Mouse (Mus musculus) liver, adult 2 months (tissue): Measurements from ENCODE around the gene Gm10401. TPM values are rescaled to one million over a fixed set of nuclear protein-coding genes. Genes with fewer than 3 reads are reported as not detected.

Source experiments
- DNase-seq: peaks from one replicate; pipeline ENCODE4 v3.0.0-alpha.2; 2011; ENCODE audit warnings: low read depth, low spot score; ENCODE audit errors: extremely low read depth
- H3K27ac ChIP-seq: fragments of 200-500 bp; replicated peaks from 2 replicates; pipeline ENCODE4 v1.5.1; 2012; ENCODE audit warnings: low read depth, mild to moderate bottlenecking, control low read depth, inconsistent platforms, low read length; ENCODE audit not compliant: insufficient read depth
- H3K27me3 ChIP-seq: fragments of 200-500 bp; 2 replicates; pipeline ENCODE4 v1.6.1; 2012; ENCODE audit warnings: mild to moderate bottlenecking, moderate library complexity, low read length, inconsistent platforms; ENCODE audit not compliant: control insufficient read depth, insufficient read depth
- H3K36me3 ChIP-seq: fragments of 200-500 bp; 2 replicates; pipeline ENCODE4 v1.6.1; 2012; ENCODE audit warnings: low read length, inconsistent platforms; ENCODE audit not compliant: control insufficient read depth, insufficient read depth
- H3K4me1 ChIP-seq: fragments of 200-500 bp; 2 replicates; pipeline ENCODE4 v1.6.1; 2011; ENCODE audit warnings: low read length; ENCODE audit not compliant: control insufficient read depth, insufficient read depth
- H3K4me3 ChIP-seq: fragments of 200-500 bp; 2 replicates; pipeline ENCODE4 v1.5.1; 2011; ENCODE audit warnings: low read depth, mild to moderate bottlenecking, control low read depth, low read length, moderate library complexity; ENCODE audit not compliant: insufficient read depth
- H3K79me2 ChIP-seq: fragments of 200-500 bp; 2 replicates; pipeline ENCODE4 v1.6.1; 2012; ENCODE audit warnings: inconsistent platforms, mild to moderate bottlenecking, low read length, moderate library complexity; ENCODE audit not compliant: control insufficient read depth, insufficient read depth
- H3K9ac ChIP-seq: fragments of 200-500 bp; 2 replicates; pipeline ENCODE4 v1.6.1; 2012; ENCODE audit warnings: low read depth, mild to moderate bottlenecking, control low read depth, inconsistent platforms, low read length
- CTCF ChIP-seq: fragments of 200-500 bp; IDR thresholded peaks from 2 replicates; pipeline ENCODE4 v1.5.1; 2011; ENCODE audit warnings: low read depth, low read length, control low read depth
- POLR2A ChIP-seq: fragments of 200-500 bp; IDR thresholded peaks from 2 replicates; pipeline ENCODE4 v1.6.1; 2011; ENCODE audit warnings: low read length, control low read depth; ENCODE audit not compliant: insufficient read depth; ENCODE audit errors: extremely low read depth
- WGBS: fragments of 180-500 bp; shearing (Covaris S2); methylation state at CpG from one replicate; pipeline ENCODE4 v1.1.7; 2018; 5-methylcytosine and 5-hydroxymethylcytosine counted together
- polyA plus RNA-seq: library from polyadenylated mRNA; depleted of rRNA; stranded (reverse); fragments of >200 nt; gene quantifications from 2 replicates; pipeline ENCODE4 v1.2.3, GENCODE M21; 2012
- total RNA-seq: library from RNA; depleted of rRNA; stranded (reverse); fragments of >200 nt; gene quantifications from 2 replicates; pipeline ENCODE4 v1.2.3, GENCODE M21; 2014

Gene Gm10401
- total and polyA plus RNA-seq, 2 experiments: 0.17 TPM; not detected in 1

- TF ChIP-seq CTCF (no peak), POLR2A (no peak)
- WGBS: 82% methylated on average over 10 of the region's 10 CpGs
- H3K4me3 ChIP-seq: no peak overlapping the region
- H3K4me1 ChIP-seq: no peaks in the 10 kb centered on the region
- H3K9ac ChIP-seq: no peak overlapping the region
- H3K36me3 ChIP-seq: peaks cover 25% of the 10 kb centered on the region; the same call in 1 of the 2 replicates
- H3K27ac ChIP-seq: no peak overlapping the region
- no peaks in the 10 kb centered on the region for H3K27me3 ChIP-seq
- H3K79me2 ChIP-seq: no peaks in the 10 kb centered on the region
- no peak for DNase-seq
Observed at GRCm38 (mm10) chr5:115143552-115143951, 45.5 kb upstream of the Gm10401 start.

- no peak for DNase-seq
- H3K9ac ChIP-seq: no peak overlapping the region
- TF ChIP-seq POLR2A (no peak), CTCF (no peak)
- no peak overlapping the region for H3K4me3 ChIP-seq
- 95% methylated on average over 9 of the region's 9 CpGs for WGBS
- H3K36me3 ChIP-seq: peaks cover 13% of the 10 kb centered on the region; the same call in 1 of the 2 replicates
- H3K79me2 ChIP-seq: no peaks in the 10 kb centered on the region
- no peak overlapping the region for H3K27ac ChIP-seq
- no peaks in the 10 kb centered on the region for H3K27me3 ChIP-seq
- no peaks in the 10 kb centered on the region for H3K4me1 ChIP-seq
Observed at GRCm38 (mm10) chr5:115142166-115142697, 44.1 kb upstream of the Gm10401 start.

- no peak overlapping the region for H3K27ac ChIP-seq
- H3K27me3 ChIP-seq: no peaks in the 10 kb centered on the region
- TF ChIP-seq CTCF (no peak), POLR2A (no peak)
- H3K4me3 ChIP-seq: no peak overlapping the region
- 81% methylated on average over 3 of the region's 3 CpGs for WGBS
- no peak for DNase-seq
- H3K36me3 ChIP-seq: peaks cover 2% of the 10 kb centered on the region; the same call in 1 of the 2 replicates
- H3K9ac ChIP-seq: no peak overlapping the region
- H3K79me2 ChIP-seq: no peaks in the 10 kb centered on the region
- no peaks in the 10 kb centered on the region for H3K4me1 ChIP-seq
Observed at GRCm38 (mm10) chr5:115140726-115141125, 42.6 kb upstream of the Gm10401 start.

GRCm38 (mm10) chr5:115139124-115139523 lies 41.0 kb upstream of the Gm10401 start:
- H3K27me3 ChIP-seq: no peaks in the 10 kb centered on the region
- WGBS: 93% methylated on average over 4 of the region's 4 CpGs
- no peak overlapping the region for H3K4me3 ChIP-seq
- no peak for DNase-seq
- H3K79me2 ChIP-seq: peaks cover 3% of the 10 kb centered on the region; the same call in 1 of the 2 replicates
- no peaks in the 10 kb centered on the region for H3K36me3 ChIP-seq
- TF ChIP-seq CTCF: no peak
- TF ChIP-seq POLR2A: no peak
- 0 out of 2 replicates have a peak, but pooled peaks cover 1% of the 10 kb centered on the region for H3K4me1 ChIP-seq
- no peak overlapping the region for H3K27ac ChIP-seq
- H3K9ac ChIP-seq: no peak overlapping the region

GRCm38 (mm10) chr5:115134234-115135165 lies 36.4 kb upstream of the Gm10401 start, which contains the start of gene Unc119b:
Gene Unc119b (minus strand): TSS chr5:115134975.
- no peaks in the 10 kb centered on the region for H3K36me3 ChIP-seq
- TF ChIP-seq POLR2A (peak; percentile 45; the same call in 1 of the 2 replicates), CTCF (no peak)
- H3K4me3 ChIP-seq: peak within 1 kb of the TSS; percentile 97
- no peaks in the 10 kb centered on the region for H3K27me3 ChIP-seq
- WGBS: under 1% methylated on average over 65 of the region's 81 CpGs
- peak within 1 kb of the TSS; percentile 60 for H3K27ac ChIP-seq
- peak within 1 kb of the TSS; percentile 82 for H3K9ac ChIP-seq
- peak; percentile 52 for DNase-seq
- H3K79me2 ChIP-seq: peaks cover 4% of the 10 kb centered on the region; the same call in 1 of the 2 replicates
- H3K4me1 ChIP-seq: peaks cover 9% of the 10 kb centered on the region; the same call in 1 of the 2 replicates
